Mouse (Mus musculus) kidney, adult 11 months (tissue): ENCODE data around the gene Akna.

Source experiments
- DNase-seq: peaks from one replicate; pipeline ENCODE4 v3.0.0; 2022

The Akna gene

GRCm38 (mm10) chr4:63403040-63403959 is at the start of gene Akna:
Gene Akna, minus strand, starts transcription at chr4:63403354.
- DNase-seq, result peak; percentile 85

- DNase-seq, result no peak
Measured at GRCm38 (mm10) chr4:63452555-63452954, 49.4 kb upstream of the Akna start.

GRCm38 (mm10) chr4:63450551-63450950 is 47.4 kb upstream of the Akna start:
- no peak for DNase-seq

DNA sequence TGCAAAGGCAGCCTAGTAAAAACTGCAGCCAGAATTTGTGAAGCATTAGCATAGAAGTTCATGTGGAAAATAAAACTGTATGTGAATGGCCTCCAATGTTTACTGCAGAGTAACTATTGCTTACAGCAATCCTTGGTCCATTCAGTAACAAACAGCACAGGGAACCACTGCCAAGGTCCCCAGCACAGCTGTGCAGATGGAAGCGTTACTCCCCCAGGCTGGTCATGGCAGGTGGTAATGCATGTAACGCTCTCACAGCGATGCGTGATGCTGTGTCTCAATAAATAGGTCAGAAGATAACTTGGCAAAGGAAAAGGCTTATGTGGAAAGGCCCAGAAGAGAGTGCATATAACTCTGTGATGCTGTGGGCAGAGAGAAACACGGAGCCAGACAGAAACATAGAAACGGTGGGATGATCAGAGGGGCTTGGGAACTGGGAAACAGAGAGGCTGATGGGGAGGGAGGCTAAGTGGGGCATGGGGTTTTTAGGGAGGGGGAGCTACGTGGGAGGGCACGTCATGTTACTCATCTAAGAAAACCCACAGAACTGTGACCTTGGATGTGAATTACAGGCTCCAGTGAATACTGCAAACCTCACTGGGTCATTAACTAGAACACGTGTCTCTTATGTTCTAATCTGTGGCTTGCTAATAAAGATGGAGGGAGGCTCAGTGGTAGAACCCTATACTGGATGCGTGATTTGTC is 41.4 kb upstream of the Akna start:
- no peak for DNase-seq

- no peak for DNase-seq
Measured at GRCm38 (mm10) chr4:63443101-63443500, 39.9 kb upstream of the Akna start.

- no peak for DNase-seq
Measured at GRCm38 (mm10) chr4:63441616-63442015, 38.5 kb upstream of the Akna start.

- no peak for DNase-seq
Measured at GRCm38 (mm10) chr4:63440262-63440661, 37.1 kb upstream of the Akna start.

DNA sequence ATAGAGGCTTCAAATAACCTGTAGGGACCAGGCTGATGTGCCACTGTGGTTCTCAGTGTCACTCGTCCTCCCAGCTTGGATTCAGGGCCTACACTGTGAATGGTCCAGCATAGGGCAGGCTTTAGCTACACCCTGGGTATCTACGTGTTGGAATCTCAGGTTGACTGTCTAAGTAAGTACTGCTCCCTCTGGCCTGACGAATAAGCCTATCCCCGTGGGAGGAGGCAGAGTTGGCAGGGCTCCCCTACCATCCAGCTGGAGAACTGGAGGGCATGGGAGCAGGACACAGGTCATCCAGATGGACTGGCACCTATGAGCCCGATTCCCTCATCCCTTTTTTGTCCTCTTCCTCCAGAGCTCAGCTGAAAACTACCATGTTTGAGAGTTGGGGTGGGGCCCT is 34.8 kb upstream of the Akna start:
- DNase-seq, result no peak

DNA sequence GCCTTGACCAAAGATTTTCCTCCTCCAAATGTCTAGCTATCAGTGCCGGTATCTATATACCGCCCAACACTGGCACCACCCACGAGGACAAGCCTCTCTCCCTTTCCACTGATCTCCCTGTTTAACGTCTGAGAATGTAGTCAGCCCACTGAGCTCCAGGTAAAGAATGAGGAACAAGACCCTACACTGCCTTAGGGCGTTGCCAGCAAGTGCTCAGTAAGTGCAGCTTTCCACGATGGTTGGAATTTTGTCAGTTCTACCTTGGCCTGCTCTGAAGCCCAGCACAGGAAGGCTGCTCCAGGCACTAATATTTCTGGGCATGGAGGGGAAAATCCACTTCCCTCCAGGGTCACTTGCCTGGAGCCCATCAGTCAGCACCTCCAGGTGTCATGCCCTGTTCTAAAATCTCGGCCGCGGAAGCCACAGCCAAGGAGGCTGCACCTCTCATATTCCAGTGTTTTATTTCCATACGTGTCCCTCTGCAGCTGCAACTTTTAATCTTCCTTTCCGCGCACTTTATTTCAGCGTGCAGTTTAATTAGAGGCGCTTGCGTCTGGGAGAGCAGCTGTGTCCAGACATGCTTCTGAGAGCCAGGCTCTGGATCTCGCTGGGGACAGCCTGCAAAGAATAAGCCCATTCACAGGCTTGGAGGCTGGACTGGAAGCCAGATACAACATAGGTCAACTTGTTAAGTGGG is 34.1 kb upstream of the Akna start:
- no peak for DNase-seq

GRCm38 (mm10) chr4:63435402-63435801 is 32.2 kb upstream of the Akna start:
- DNase-seq, result no peak

GRCm38 (mm10) chr4:63431098-63431497 is 27.9 kb upstream of the Akna start:
- no peak for DNase-seq

DNA sequence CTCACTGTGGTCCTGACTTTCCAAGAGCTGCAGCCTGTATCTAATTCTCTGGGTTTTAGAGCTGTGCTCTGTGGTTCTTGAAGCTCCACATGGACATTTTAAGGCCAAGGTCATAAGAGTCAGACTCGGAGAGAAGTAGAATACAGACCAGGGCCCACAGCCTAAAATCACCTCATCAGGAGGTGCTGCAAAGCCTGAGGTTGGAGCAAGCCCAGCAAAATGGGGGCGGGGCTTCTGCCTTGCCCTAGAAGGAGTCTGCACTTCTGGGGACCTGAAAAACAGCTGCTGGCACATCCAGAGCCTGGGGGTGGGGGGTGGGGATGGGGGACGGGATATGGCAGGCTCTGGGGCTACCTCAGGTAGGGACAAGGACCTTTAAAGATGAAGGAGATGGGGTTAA is 27.2 kb upstream of the Akna start:
- DNase-seq, result no peak

DNA sequence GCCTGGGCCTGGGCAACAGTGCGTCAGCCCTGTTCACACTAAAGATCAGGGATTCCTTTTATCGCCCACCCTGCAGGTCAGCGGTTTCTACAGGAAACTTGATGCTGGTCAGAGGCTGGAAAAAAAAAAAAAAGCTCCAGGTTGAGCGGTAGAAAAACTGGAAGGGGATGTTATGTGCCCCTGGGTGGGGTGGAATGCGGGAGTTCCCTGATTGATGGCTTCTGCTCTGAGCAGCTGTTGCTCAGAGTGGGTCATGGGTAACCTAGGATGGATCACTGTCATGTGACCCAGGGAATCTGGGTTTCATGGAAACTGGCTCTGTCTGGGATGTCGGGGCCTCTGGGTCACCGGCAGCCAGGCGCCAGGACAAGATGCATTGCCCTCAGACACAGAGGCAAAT is 23.2 kb upstream of the Akna start:
- no peak for DNase-seq

- DNase-seq, result no peak
Measured at GRCm38 (mm10) chr4:63423811-63424210, 20.7 kb upstream of the Akna start.

DNA sequence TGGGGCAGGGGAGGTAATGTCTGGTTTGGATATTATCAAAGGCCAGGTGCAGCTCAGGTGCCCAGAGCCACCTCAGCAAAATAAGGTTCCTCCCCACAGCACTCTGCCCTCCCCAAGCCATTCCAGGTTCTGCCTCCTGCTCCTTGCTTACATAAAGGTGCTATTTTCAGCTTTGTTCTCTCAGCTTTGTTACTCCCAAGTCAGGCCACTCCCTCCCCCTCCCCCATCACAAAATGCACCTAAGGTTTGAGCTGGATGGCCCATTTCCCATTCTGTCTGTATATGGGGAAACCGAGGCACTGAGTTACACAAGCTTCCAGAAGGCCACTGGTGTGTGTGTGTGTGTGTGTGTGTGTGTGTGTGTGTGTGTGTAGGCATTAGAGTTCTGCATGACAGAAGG is 20.1 kb upstream of the Akna start:
- DNase-seq, result no peak

DNA sequence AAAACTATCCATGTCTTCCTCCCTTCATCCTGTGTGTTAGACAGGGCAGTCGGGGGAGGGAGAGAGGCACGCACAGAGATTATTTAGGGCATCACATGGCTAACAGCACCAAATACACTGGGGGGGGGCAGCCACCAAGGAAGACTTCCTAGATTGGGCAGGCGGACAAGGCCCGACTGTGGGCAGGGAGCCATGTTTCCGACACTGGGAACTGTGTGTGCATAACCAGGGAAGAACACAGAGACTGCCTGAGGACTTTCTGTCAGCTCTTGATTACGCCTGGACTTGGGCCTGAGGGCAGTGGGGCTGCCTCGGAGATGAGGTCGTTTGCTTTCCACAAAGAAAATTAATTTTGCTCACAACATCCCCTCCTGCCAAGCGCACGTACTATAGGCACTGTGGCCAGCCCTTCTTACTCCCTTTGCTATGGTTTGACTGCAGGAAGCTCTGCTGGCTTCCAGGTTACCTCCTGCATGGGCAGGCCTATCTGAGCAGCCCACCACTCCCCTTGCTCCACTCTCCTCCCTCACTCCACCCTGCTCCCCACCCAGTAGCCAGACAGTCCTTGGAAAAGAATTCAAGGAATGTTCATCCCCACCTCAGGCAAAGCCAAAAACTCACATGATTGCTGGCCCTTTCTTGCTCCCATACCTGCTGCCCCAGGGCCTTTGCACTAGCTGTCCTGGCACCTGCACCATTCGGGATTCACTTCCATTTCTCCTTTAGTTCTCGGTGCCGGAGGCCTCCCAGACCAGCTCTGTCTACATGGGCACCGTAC is 17.2 kb upstream of the Akna start:
- no peak for DNase-seq

GRCm38 (mm10) chr4:63418270-63418669 is 15.1 kb upstream of the Akna start:
- no peak for DNase-seq

DNA sequence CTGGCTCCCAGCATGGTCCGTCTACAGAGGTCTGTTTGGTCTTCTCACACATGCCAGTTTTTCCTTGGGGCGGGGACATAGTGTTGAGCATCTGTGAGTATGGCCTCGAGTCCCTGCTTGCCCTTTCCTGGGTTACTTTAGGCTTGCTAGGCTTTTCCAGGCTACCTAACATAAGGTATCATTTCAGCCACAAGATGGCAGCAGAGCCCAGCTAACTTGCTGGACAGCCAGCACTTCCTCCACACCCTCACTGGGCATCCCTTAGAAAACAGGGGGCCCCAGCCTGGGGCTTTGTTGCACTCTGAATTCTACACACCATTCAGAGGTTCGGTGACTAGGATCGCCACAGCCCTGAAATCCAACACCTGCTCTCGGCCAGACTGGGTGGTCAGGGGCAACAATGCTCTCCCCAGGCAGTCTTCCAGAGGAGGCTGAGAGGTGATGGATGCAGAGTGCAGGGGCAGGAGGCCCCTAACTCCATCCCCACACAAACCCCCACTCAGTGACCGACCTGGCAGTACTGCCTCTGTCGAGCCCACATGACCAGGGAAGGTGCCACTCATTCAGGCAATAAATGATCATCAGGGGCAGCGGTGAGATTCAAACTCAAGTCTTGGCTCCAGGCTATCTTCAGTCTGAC is 14.3 kb upstream of the Akna start:
- DNase-seq, result peak; percentile 57

- DNase-seq, result no peak
Measured at GRCm38 (mm10) chr4:63414951-63415350, 11.8 kb upstream of the Akna start.

DNA sequence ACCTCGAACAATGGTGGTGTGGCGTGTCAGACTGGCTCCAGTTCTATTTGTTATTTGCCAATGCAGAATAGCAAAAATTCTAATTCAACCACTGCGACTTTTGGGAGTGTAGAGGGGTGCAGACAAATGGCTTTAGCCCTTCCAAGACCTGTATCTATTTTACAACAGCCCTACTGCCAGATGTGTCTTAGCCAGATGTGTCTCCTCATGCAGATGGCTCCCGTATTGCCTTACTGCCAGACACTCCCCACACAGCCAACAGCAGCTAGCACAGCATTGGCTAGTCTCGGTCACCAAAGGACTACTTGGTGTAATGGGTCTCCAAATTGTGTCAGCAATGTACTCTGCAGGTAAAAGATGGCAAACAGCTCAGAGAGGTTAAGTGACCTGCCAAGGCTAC is 8.1 kb upstream of the Akna start:
- no peak for DNase-seq

DNA sequence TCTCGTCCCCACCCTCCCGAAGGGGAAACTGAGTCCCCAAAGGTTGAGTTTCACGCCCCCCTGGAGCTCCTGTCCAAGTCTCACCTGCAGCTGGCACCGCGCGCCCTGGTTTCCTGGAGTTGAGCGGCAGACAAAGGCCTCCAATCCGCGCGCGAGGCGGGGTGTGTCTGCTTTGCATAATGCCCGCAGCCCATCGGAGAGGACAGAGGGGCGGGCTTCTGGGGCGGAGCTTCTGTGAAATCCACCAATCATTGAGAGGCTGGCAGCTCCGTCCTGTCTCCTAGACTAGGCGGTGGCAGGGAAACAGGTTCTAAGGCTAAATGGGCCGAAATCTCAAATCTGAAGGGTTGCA is 7.4 kb upstream of the Akna start:
- DNase-seq, result peak; percentile 89

DNA sequence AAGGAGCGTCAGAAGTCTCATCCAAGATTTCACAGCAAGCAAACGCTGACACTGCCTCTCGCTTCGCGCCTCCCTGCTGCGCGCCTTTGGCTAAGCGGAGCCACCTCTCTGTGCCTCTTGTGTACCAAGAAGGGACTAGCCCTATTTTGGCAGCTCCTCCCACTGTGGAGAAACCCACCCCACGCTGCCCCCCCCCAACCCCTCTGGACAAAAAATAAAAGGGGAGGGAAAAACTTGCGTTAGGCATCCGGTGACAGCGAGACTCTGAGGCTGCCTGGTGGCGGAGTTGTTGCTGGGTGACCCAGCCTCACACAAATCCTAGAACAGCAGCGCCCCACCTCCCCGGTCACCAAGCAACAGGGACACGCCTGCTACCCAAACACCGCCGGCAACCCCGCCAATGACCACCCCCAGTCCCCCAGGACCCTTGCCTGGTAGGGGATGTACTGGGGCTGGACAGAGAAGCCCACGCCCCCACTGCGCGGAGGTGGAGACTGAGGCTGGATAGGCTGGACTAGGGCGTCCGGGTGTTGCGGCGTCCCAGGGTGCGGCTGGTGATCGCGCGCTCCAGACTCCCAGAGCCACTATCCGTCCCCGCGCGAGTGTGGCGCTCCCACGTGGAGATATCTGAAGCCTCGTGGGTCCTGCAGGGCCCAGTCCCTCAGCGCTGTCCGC is 6.9 kb upstream of the Akna start:
- DNase-seq, result peak; percentile 26
